Mouse (Mus musculus) forebrain, postnatal 0 days (tissue): ENCODE results near the gene Kndc1. TPM values are rescaled to one million over a fixed set of nuclear protein-coding genes. Genes with fewer than 3 reads are reported as not detected.

Experiments
- ATAC-seq: fragments of 200-750 bp; cut with Nextera tagmentation; 2 replicates; pipeline ENCODE4 v1.8.0; 2017; ENCODE audit warnings: mild to moderate bottlenecking, moderate library complexity
- DNase-seq: peaks from one replicate; pipeline ENCODE4 v3.0.0-alpha.2; 2015
- H3K27ac ChIP-seq: fragments of 300-500 bp; sonication (generic); 2 replicates; pipeline ENCODE4 v1.5.1; 2014; ENCODE audit warnings: low read depth, mild to moderate bottlenecking, antibody characterized with exemption, low read length, moderate library complexity, mixed read lengths
- H3K27me3 ChIP-seq: fragments of 300-500 bp; sonication (generic); 2 replicates; pipeline ENCODE4 v1.6.1; 2014; ENCODE audit warnings: mild to moderate bottlenecking, low read length, mixed read lengths; ENCODE audit not compliant: insufficient read depth
- H3K36me3 ChIP-seq: fragments of 300-500 bp; sonication (generic); 2 replicates; pipeline ENCODE4 v1.6.1; 2014; ENCODE audit warnings: mild to moderate bottlenecking, moderate library complexity; ENCODE audit not compliant: insufficient read depth
- H3K4me1 ChIP-seq: fragments of 300-500 bp; sonication (generic); 2 replicates; pipeline ENCODE4 v1.6.1; 2014; ENCODE audit warnings: antibody characterized with exemption; ENCODE audit not compliant: insufficient read depth
- H3K4me2 ChIP-seq: fragments of 300-500 bp; sonication (generic); 2 replicates; pipeline ENCODE4 v1.6.1; 2014; ENCODE audit warnings: low read depth, mild to moderate bottlenecking, moderate library complexity
- H3K4me3 ChIP-seq: fragments of 300-500 bp; sonication (generic); 2 replicates; pipeline ENCODE4 v1.5.1; 2014; ENCODE audit warnings: low read depth, low read length, mixed read lengths
- H3K9ac ChIP-seq: fragments of 300-500 bp; sonication (generic); 2 replicates; pipeline ENCODE4 v1.6.1; 2014; ENCODE audit warnings: mild to moderate bottlenecking
- H3K9me3 ChIP-seq: fragments of 300-500 bp; sonication (generic); 2 replicates; pipeline ENCODE4 v1.6.1; 2016; ENCODE audit warnings: low read length
- CTCF ChIP-seq: sonication (generic); IDR thresholded peaks from 2 replicates; pipeline ENCODE4 v1.5.1; 2016; ENCODE audit warnings: antibody characterized with exemption, control low read depth, low read depth
- WGBS: fragments of 180-500 bp; shearing (Covaris S2); extraction: QIAGEN DNeasy Blood & Tissue Kit; methylation state at CpG from one replicate; pipeline ENCODE4 v1.1.7; 2014; 5-methylcytosine and 5-hydroxymethylcytosine counted together
- polyA plus RNA-seq: library from polyadenylated mRNA; unstranded; fragments of >200 nt; fragmentation: Nextera tagmentation; extraction: Ambion mirVana; gene quantifications from 2 replicates; pipeline ENCODE4 v1.2.1, GENCODE M21; 2015
- total RNA-seq: library from RNA; depleted of rRNA; stranded (reverse); fragments of >200 nt; gene quantifications from 2 replicates; pipeline ENCODE4 v1.2.3, GENCODE M21; 2014; rRNA removed

Gene Kndc1
- 28.9 and 48.4 TPM in 2 replicates for total RNA-seq
- 7.1 and 10.0 TPM in 2 replicates for polyA plus RNA-seq

DNA sequence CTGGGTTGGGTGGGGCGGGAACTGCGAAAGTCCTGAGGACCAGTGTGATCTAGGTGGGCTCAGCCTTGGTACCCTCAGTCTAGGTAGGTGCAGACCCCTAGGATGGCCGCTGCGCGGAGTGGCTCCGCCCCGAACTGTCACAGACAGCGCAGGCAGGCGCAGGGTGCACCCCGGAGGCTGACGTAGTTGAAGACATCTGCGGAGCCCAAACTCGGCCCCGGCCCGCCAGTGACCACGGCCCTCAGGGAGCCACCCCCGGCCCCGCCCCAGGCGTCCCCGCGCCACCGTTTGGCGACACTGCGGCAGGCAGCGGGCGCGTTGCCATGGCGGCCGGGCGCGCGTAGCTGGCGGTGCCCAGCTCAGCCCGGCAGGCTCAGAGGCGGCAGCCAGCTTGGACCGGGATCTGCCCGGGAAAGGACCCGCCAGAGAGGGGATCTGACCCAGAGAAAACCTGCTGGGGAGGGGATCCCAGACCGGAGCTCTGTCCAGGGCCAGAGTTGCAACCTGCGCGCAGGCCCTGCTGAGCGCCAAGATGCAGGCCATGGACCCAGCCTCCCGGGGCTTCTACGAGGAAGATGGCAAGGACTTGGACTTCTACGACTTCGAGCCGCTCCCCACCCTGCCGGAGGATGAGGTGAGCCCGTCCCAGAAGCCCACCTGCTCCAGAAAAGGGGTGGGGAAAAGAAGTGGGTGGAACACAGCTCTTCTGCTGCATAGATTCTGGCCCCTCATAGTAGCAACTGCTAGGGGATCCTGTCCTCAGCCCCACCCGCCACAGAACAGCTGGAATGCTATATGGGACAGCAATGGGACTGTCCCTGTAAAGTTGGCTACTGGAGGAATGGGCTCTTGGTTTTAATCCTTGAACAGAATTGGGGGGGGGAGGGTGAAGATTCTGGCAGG is at the start of gene Kndc1:
TSS of gene Kndc1 (plus strand) at position 42 of the 903 bp plus-strand sequence.
- DNase-seq = peak; percentile 77

DNA sequence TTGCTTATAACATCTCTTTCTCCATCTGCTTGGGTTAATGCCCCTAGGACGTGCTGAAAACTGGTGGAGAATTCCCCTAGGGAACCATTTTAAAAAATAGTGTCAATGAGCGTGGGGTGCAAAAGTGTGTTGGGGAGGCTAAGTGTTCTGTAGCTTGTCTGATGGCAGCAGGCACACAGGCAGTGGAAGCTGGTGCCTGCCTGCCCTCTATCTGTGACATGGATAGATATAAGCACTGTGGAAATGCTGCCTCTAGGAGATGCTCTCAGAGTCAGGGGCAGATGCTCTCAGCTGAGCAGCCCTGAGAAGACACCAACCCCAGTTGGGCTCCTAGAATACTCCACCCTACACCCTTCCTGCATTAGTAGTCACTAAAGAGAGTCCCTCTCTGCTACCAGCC is 49.4 kb upstream of the Kndc1 start:
- ATAC-seq (no peak), DNase-seq (no peak)
- H3K36me3 ChIP-seq = no peaks in the 10 kb centered on the region
- peak; percentile 32 for TF ChIP-seq CTCF
- 90% methylated on average over 2 of the region's 2 CpGs for WGBS
- H3K9ac ChIP-seq = no peak overlapping the region
- no peaks in the 10 kb centered on the region for H3K27me3 ChIP-seq
- H3K4me2 ChIP-seq = no peak overlapping the region
- H3K9me3 ChIP-seq = no peaks in the 10 kb centered on the region
- H3K27ac ChIP-seq = no peak overlapping the region
- H3K4me1 ChIP-seq = peaks cover 6% of the 10 kb centered on the region
- no peak overlapping the region for H3K4me3 ChIP-seq

More for the DNA sequence above, at the start of gene Kndc1:
- under 1% methylated on average over 49 of the region's 50 CpGs for WGBS
- Histone ChIP-seq H3K4me3 (peak within 1 kb of the TSS; percentile 53), H3K9me3 (no peaks in the 10 kb centered on the region), H3K27me3 (peaks cover 8% of the 10 kb centered on the region; the same call in 1 of the 2 replicates), H3K36me3 (no peaks in the 10 kb centered on the region), H3K4me2 (peak within 1 kb of the TSS; percentile 92), H3K27ac (0 out of 2 replicates have a peak within 1 kb of the TSS, but pooled peaks have one; percentile 16), H3K9ac (peak within 1 kb of the TSS; percentile 62), H3K4me1 (0 out of 2 replicates have a peak, but pooled peaks cover 5% of the 10 kb centered on the region)
- ATAC-seq = peak; percentile 87
- TF ChIP-seq CTCF = peak; percentile 22; the same call in 1 of the 2 replicates

DNA sequence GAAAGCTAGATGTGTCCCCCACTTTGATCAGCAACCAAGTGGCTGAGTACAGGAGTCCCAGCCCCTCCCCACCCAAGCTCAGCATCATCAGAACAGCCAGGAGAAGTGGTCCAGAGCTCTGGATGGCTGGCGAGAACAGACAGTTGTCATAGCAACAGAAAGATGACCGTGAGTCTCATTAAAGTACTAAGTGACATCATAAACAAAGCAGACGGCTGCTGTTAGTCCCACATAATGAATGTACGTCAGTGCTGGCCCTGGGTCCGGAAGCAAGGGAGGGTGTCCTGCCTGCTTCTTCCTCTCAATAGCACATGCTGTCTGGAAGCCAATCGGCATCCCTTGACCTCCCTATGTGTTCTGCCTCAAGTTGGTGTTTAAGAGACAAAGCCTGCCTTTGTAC is 44.3 kb upstream of the Kndc1 start:
- TF ChIP-seq CTCF = no peak
- ATAC-seq (peak; percentile 81), DNase-seq (peak; percentile 78)
- Histone ChIP-seq H3K9me3 (no peaks in the 10 kb centered on the region), H3K4me2 (no peak overlapping the region), H3K27ac (peak overlapping the region; percentile 79), H3K9ac (no peak overlapping the region), H3K4me3 (no peak overlapping the region), H3K36me3 (no peaks in the 10 kb centered on the region; the same call in 1 of the 2 replicates), H3K27me3 (no peaks in the 10 kb centered on the region), H3K4me1 (peaks cover 25% of the 10 kb centered on the region)
- WGBS = 4% methylated on average over 6 of the region's 6 CpGs

DNA sequence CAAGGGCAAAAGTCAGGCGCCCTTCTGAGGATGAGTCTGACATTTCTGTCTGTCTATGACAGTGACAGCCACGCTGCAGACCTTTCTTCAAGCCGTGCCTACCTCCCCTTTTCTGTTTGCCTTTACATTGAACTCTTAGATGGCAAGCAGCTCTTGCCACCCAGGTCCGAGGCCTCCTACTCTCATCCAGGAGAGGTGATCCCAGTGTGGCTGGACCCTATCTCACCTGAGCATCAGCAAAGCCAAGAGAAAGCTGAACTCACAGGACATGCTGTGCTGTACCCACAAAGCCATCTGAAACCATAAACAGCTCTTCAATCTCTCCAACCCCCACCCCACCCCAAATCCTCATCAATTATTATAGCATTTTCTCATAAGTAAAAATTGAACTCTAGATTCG is 43.8 kb upstream of the Kndc1 start:
- no peak for TF ChIP-seq CTCF
- no peaks in the 10 kb centered on the region for H3K27me3 ChIP-seq
- H3K4me3 ChIP-seq = no peak overlapping the region
- WGBS = 53% methylated on average over 5 of the region's 5 CpGs
- DNase-seq (peak; percentile 22), ATAC-seq (no peak)
- H3K27ac ChIP-seq = peak overlapping the region; percentile 79
- H3K4me2 ChIP-seq = no peak overlapping the region
- H3K9me3 ChIP-seq = no peaks in the 10 kb centered on the region
- H3K36me3 ChIP-seq = no peaks in the 10 kb centered on the region; the same call in 1 of the 2 replicates
- H3K9ac ChIP-seq = no peak overlapping the region
- peaks cover 28% of the 10 kb centered on the region for H3K4me1 ChIP-seq

DNA sequence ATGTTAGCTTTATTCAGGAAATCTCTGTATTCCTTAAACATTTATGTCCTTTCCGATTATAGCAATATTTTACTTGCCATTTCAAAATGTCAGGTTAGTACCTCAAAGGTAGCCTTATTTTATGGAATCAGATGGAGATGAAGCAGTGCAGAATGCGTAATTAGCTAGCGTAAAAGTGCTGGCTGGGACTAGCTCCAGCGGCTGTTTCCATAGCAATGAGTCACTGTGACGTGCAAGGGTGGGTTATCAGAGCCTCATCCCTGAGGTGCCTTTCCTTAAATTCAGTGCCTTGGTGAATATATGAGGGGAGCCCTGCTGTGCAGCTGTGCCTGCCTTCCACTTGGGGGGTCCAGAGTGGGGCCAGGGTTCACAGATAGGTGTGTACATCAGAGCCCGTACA is 43.4 kb upstream of the Kndc1 start:
- ATAC-seq (peak; percentile 89; the same call in 1 of the 2 replicates), DNase-seq (peak; percentile 88)
- 29% methylated on average over 6 of the region's 6 CpGs for WGBS
- no peak for TF ChIP-seq CTCF
- Histone ChIP-seq H3K9me3 (no peaks in the 10 kb centered on the region), H3K36me3 (no peaks in the 10 kb centered on the region; the same call in 1 of the 2 replicates), H3K4me2 (no peak overlapping the region), H3K4me3 (no peak overlapping the region), H3K27ac (peak overlapping the region; percentile 79), H3K9ac (0 out of 2 replicates have a peak overlapping the region, but pooled peaks have one; percentile 0), H3K4me1 (peaks cover 30% of the 10 kb centered on the region), H3K27me3 (no peaks in the 10 kb centered on the region)

DNA sequence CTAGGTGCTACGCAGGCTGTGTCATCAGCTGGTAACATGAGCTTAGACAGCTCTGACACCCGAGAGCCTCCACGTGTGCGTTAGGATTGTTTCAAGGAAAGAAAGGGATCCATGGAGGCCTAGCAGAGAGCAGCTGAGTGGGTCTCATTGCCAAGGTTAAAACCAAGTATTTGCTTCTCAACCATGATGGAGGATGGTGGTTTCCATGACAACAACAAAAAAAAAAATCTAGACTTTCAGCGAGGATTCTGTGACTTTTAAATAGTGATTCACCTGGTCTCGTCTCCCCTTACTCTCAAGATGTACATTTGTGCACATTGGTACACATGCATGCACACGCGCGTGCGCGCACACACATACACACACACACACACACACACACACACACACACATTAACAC is 39.2 kb upstream of the Kndc1 start:
- ATAC-seq (peak; percentile 26; the same call in 1 of the 2 replicates), DNase-seq (peak; percentile 61)
- no peak overlapping the region for H3K9ac ChIP-seq
- no peak overlapping the region for H3K4me3 ChIP-seq
- no peak for TF ChIP-seq CTCF
- H3K36me3 ChIP-seq = no peaks in the 10 kb centered on the region; the same call in 1 of the 2 replicates
- WGBS = 68% methylated on average over 11 of the region's 11 CpGs
- H3K4me2 ChIP-seq = no peak overlapping the region
- H3K4me1 ChIP-seq = peaks cover 23% of the 10 kb centered on the region
- no peaks in the 10 kb centered on the region for H3K9me3 ChIP-seq
- H3K27me3 ChIP-seq = no peaks in the 10 kb centered on the region
- peak overlapping the region; percentile 60 for H3K27ac ChIP-seq

DNA sequence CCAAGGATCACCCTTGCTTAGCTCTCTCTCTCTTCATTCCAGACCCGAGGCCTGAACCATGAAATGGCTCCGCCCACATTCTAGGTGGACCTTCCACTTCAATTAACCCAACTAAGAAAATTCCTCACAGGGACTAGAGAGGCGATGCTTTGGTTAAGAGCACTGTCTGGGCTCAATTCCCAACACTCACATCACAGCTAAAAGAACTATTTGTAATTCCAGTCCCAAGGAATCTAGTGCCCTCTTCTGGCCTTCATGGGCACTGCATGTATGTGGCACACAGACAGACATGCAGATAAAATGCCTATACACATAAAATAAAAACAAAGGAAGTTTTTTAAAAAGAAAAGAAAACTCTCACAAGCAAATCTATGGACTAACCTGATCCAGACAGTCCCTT is 33.1 kb upstream of the Kndc1 start:
- Histone ChIP-seq H3K4me2 (no peak overlapping the region), H3K9ac (no peak overlapping the region), H3K27me3 (no peaks in the 10 kb centered on the region), H3K4me3 (no peak overlapping the region), H3K4me1 (no peaks in the 10 kb centered on the region), H3K9me3 (no peaks in the 10 kb centered on the region), H3K36me3 (no peaks in the 10 kb centered on the region), H3K27ac (no peak overlapping the region)
- 25% methylated on average over 3 of the region's 3 CpGs for WGBS
- TF ChIP-seq CTCF = peak; percentile 89
- no peak for ATAC-seq
- peak; percentile 84 for DNase-seq
